Mouse (Mus musculus): ENCODE data around the gene Mab21l1.

DNA sequence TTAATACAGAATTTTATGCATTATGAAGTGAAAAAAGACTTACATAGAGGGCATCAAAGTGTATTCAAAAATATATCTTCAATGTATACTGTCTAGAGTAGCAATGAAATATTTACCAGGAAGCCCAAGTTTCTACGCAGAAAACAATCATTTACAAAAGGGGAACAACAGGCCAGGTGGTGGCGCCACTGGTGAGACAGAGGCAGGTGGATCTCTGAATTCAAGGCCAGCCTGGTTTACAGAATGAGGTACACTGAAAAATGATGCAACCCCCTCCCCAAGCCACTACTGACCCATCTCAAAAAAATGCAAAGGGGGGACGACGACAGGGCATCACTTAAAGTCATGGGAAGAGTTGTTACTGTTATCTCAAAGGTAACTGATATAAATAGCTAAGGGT, 29.8 kb upstream of the Mab21l1 start:
- TF ChIP-seq CTCF (IDR thresholded peaks at IDR 0.05; ENCODE audit: borderline replicate concordance, insufficient read depth, low read depth, low read length), result no peak
- no peak for TF ChIP-seq POLR2A (IDR thresholded peaks at IDR 0.05; ENCODE audit: borderline replicate concordance, insufficient read depth, low read length)
